Mouse (Mus musculus): ENCODE data around the gene Srpk1.

The Srpk1 gene

DNA sequence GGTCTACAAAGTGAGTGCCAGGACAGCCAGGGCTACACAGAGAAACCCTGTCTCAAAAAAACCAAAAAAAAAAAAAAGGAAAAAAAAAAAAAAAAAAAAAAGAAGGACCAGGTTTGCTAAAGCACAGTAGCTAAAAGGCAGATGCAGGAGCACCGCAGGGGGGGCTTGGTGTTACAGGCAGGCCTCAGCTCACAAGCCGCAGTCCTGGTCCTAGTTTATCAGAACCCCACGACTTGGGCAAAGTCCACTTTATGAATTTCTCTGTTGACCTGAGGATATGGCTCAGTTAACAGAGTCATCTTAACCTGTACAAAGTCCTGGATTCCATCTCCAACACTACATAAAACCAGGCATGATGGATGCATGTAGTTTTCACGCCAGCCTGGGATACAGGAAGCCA is 7.2 kb downstream of the Srpk1 start:
- DNase-seq (ENCODE audit: low read depth, low spot score), result no peak

- DNase-seq (ENCODE audit: low read depth, low spot score), result no peak
Measured at GRCm38 (mm10) chr17:28613096-28613495, 9.4 kb downstream of the Srpk1 start.

- no peak for DNase-seq (ENCODE audit: low read depth, low spot score)
Measured at GRCm38 (mm10) chr17:28612603-28613002, 9.9 kb downstream of the Srpk1 start.

DNA sequence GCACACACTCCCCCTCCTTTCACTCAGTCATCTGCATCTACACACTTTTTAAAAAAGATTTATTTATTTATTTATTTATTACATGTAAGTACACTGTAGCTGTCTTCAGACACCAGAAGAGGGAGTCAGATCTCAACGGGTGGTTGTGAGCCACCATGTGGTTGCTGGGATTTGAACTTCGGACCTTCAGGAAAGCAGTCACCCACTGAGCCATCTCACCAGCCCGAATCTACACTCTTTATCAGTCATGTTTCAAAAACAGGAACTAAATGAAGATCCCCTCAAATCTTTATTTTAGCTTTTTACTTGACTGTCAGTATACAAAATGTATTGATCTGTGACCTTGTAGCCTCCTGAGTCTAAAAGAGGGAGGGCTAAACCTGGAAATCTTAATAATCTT is 13.0 kb downstream of the Srpk1 start:
- no peak for DNase-seq (ENCODE audit: low read depth, low spot score)

DNA sequence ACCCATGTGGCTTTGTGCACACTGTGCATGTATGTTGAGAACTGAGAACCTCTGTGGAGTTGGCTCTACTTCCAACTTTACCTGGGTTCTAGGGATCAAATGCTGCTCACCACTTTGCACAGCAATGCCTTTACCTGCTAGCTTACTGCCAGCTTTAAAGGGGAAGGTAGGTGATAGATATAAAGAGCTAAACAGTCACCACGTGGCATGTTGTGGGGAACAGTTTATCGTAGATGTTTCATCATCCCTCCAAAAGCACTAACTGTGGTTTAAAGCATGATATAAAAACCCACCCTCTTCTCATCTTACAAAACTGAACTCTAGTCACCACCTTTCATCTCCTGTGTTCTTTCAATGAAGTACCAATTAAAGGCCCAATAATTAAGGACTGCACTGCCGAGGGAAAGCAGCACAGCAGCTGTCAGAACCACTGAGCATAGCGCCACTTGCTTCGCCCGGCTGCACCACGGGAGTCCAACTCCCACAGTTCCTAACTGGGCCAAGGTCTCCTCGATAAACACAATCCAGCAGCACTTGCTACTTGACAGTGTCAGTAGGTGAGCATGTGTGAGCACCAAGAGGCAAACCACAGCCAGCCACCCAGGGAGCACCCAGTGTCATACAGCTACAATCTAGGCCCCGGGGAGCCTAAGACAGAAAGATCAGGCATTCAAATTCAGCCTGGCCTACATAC is 20.8 kb downstream of the Srpk1 start:
- peak; percentile 44 for DNase-seq (ENCODE audit: low read depth, low spot score)

GRCm38 (mm10) chr17:28600780-28601179 is 21.7 kb downstream of the Srpk1 start:
- DNase-seq (ENCODE audit: low read depth, low spot score), result no peak

- DNase-seq (ENCODE audit: low read depth, low spot score), result no peak
Measured at GRCm38 (mm10) chr17:28593965-28594364, 28.5 kb downstream of the Srpk1 start.

GRCm38 (mm10) chr17:28592998-28593397 is 29.5 kb downstream of the Srpk1 start:
- DNase-seq (ENCODE audit: low read depth, low spot score), result peak; percentile 84

GRCm38 (mm10) chr17:28591476-28591875 is 31.0 kb downstream of the Srpk1 start:
- DNase-seq (ENCODE audit: low read depth, low spot score), result no peak

- no peak for DNase-seq (ENCODE audit: low read depth, low spot score)
Measured at GRCm38 (mm10) chr17:28590596-28590995, 31.9 kb downstream of the Srpk1 start.

DNA sequence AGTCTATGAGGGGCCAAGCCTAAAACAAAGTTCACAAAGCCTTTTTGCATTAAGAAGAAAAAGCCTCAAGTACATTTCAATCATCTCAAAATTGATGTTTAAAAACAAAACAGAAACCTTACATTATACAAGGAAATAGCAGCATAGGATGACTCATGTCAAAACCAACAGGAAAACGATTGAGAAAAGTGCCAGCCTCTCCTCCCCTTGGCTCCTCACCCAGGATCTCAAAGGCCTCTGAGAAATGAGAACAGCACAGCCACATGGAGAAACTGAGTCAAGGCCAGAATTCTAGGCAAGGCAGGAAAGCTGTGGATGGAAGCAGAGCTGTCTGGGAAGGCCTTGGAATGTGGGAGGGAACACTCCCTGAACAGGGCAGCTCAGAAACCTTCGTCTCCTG is 33.9 kb downstream of the Srpk1 start:
- no peak for DNase-seq (ENCODE audit: low read depth, low spot score)

DNA sequence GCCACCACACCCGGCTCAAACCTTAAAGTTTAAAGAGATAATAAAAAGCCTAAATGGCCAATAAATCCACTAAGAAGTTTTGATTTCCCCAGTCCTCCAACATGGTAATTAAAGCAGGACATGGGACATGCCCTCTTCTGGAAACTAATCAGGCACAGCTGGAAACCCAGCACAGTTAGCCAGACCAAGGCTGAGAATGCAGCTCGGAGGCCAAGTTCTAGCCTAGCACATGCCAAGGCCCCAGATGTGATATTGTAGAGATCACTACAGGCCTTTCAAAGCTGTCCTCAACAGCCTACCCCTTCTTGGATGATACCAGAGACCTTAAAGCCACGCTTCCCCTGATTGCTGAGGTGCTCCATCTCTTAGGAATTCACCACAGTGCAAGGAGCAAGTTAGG is 36.0 kb downstream of the Srpk1 start:
- no peak for DNase-seq (ENCODE audit: low read depth, low spot score)

DNA sequence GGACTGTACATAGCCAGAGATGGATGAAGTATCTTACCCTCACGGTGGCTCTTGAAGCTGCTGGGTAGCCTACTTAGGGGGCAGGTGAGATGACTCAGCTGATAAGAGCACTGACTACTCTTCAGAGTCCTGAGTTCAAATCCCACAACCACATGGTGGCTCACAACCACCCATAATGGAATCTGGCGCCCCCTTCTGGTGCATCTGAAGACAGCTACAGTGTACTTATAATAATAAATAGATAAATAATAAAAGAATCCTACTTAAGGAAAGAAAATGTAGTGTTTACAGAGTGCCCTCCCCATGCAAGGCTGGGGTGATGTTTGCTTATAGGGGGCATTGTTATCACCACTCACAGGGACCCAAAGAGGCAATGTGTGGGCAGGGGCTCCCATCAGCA is 41.5 kb downstream of the Srpk1 start:
- DNase-seq (ENCODE audit: low read depth, low spot score), result no peak

- DNase-seq (ENCODE audit: low read depth, low spot score), result no peak
Measured at GRCm38 (mm10) chr17:28580396-28580795, 42.1 kb downstream of the Srpk1 start.

DNA sequence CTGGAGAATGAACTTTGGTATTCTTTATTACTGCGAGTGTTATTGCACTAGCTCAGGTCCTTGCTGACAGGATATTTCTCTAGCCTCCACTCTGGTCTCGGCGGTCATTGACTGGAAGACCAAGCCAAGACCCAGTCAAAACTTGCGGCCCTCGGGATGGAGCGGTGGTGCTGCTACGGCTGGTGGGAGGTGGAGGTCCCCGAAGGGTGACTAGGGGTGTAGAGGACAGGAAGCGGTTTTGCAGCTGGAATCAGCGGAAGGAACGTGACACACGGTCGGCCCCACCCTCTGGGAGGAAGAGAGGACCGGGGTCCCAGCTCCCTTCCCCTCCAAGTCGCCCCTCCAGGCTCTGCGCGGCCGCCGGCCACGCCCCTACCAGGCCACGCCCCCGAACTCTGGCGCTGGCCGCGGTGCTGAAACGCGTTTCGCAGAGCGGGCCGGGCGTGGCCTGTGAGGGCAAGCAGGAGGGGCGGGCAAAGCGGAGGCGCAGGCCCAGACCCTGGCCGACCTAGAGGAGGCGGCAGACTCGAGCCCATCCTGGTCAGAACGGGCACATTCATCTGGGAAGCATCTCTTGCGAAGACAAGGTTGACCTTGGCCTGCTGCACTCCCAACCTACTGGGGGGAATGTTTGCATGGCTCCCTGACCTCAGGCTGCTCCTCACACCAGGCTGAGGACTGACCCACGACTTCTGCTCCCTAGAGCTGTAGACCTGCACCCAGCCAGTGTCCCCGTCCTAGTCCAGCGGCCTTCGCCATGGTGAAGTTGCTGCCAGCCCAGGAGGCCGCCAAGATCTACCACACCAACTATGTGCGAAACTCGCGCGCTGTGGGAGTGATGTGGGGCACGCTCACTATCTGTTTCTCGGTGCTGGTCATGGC is 47.0 kb downstream of the Srpk1 start, which contains the start of gene Lhfpl5:
TSS of gene Lhfpl5 (plus strand) at position 398 of the 882 bp plus-strand sequence.
- peak; percentile 58 for DNase-seq (ENCODE audit: low read depth, low spot score)

DNA sequence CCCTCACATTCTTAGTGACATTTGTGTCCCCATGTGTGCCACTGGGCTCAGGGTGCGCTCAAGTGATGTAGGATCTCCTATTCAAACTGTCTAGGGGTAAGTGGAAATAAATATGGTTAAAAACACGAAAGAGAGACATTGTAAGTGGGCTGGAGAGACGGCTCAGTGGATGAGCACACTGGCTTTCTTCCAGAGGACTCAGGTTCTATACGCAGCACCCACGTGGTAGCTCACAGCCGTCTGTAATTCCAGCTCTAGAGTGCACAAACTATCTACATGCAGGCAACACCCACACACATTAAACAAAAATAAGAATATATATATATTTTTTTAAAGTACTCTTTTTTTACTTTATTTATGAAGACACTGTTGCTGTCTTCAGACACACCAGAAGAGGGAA is 49.6 kb downstream of the Srpk1 start:
- DNase-seq (ENCODE audit: low read depth, low spot score), result peak; percentile 56

- no peak for DNase-seq (ENCODE audit: low read depth, low spot score)
Measured at GRCm38 (mm10) chr17:28572521-28572920, 50.0 kb downstream of the Srpk1 start.

DNA sequence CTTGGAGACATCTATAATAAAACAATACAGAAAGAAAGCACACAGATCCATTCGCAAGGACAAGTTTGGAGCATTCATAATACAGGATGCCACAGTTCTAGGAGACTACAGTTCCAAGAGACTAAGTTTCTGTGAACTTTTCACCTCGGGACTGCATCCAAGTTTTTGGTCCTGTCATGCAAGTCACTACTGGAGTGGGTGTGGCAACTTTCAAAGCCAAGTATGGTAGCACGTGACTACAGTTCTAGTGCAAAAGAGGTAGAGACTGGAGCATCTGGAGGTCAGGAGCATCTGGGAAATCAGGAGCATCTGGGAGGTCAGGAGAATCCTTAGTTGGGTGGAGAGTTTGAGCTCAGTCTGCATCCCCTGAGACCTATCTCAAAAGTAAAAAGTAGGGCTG is 50.6 kb downstream of the Srpk1 start:
- DNase-seq (ENCODE audit: low read depth, low spot score), result no peak

- no peak for DNase-seq (ENCODE audit: low read depth, low spot score)
Measured at GRCm38 (mm10) chr17:28567541-28567940, 55.0 kb downstream of the Srpk1 start.

DNA sequence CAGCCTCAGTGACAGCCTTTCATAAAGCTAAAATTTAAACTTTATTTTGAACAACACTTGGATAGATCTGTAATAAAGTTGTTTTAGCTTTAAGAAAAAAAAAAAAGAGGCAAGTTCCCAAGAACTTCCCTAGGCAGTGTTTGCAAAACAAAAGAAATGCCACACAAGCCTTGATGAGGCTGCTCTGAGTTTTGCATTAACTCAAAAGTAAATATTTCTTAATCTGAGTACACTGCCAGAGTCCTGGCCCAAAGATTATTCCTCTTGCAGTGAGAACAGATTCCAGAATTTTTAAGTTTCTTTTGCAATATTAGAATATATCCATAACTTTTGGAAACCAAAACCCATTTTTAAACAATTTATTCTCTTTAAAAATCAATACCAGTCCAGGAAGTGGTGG is 57.3 kb downstream of the Srpk1 start:
- DNase-seq (ENCODE audit: low read depth, low spot score), result no peak

- DNase-seq (ENCODE audit: low read depth, low spot score), result no peak
Measured at GRCm38 (mm10) chr17:28561613-28562012, 60.9 kb downstream of the Srpk1 start.

DNA sequence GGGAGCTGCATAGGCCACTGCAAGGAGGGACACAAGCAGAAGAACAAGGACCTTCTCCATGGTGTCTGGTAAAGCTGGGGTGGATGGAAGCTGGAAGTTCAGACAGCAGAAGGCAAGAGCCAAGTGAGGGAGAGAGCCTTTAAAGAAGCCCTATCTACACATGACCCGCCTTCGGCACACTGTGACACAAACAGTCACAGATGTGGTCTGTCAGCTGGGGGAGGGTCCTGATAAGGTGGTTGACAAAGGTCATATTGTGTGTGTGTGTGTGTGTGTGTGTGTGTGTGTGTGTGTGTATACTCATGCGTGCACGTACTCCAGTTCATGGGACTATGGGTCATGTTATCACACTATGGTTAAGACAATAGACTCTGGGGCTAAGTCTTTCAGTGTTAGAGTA is 61.9 kb downstream of the Srpk1 start, which contains the start of gene Clps:
TSS of gene Clps (minus strand) at position 169 of the 400 bp plus-strand sequence.
- DNase-seq (ENCODE audit: low read depth, low spot score), result no peak

GRCm38 (mm10) chr17:28557772-28558171 is 64.7 kb downstream of the Srpk1 start:
- DNase-seq (ENCODE audit: low read depth, low spot score), result no peak
